Mouse (Mus musculus) midbrain, embryonic 13.5 days (tissue): ENCODE results near the gene Dao. TPM values are rescaled to one million over a fixed set of nuclear protein-coding genes. Genes with fewer than 3 reads are reported as not detected.

Source experiments
- ATAC-seq: fragments of 200-750 bp; cut with Nextera tagmentation; 2 replicates; pipeline ENCODE4 v1.8.0; 2017; ENCODE audit warnings: mild to moderate bottlenecking, moderate TSS enrichment, moderate library complexity
- H3K27ac ChIP-seq: fragments of 300-500 bp; sonication (generic); 2 replicates; pipeline ENCODE4 v1.5.1; 2015; ENCODE audit warnings: inconsistent platforms, mild to moderate bottlenecking, moderate library complexity
- H3K27me3 ChIP-seq: fragments of 300-500 bp; sonication (generic); 2 replicates; pipeline ENCODE4 v1.6.1; 2015; ENCODE audit warnings: mild to moderate bottlenecking, inconsistent platforms
- H3K36me3 ChIP-seq: fragments of 300-500 bp; sonication (generic); 2 replicates; pipeline ENCODE4 v1.6.1; 2015; ENCODE audit warnings: mild to moderate bottlenecking, inconsistent platforms
- H3K4me1 ChIP-seq: fragments of 300-500 bp; sonication (generic); replicated peaks from 2 replicates; pipeline ENCODE4 v1.6.1; 2015; ENCODE audit warnings: inconsistent platforms
- H3K4me2 ChIP-seq: fragments of 300-500 bp; sonication (generic); replicated peaks from 2 replicates; pipeline ENCODE4 v1.6.1; 2015; ENCODE audit warnings: moderate library complexity, mild to moderate bottlenecking, inconsistent platforms
- H3K4me3 ChIP-seq: fragments of 300-500 bp; sonication (generic); replicated peaks from 2 replicates; pipeline ENCODE4 v1.5.1; 2015; ENCODE audit warnings: mild to moderate bottlenecking, inconsistent platforms
- H3K9ac ChIP-seq: fragments of 300-500 bp; sonication (generic); replicated peaks from 2 replicates; pipeline ENCODE4 v1.6.1; 2015; ENCODE audit warnings: mild to moderate bottlenecking, inconsistent platforms
- H3K9me3 ChIP-seq: fragments of 300-500 bp; sonication (generic); 2 replicates; pipeline ENCODE4 v1.6.1; 2016; ENCODE audit warnings: mild to moderate bottlenecking, inconsistent platforms
- WGBS: fragments of 180-500 bp; shearing (Covaris S2); methylation state at CpG from one replicate; pipeline ENCODE4 v1.1.7; 2015; 5-methylcytosine and 5-hydroxymethylcytosine counted together
- polyA plus RNA-seq: library from polyadenylated mRNA; unstranded; fragments of >200 nt; fragmentation: Nextera tagmentation; extraction: Ambion mirVana; gene quantifications from 2 replicates; pipeline ENCODE4 v1.2.1, GENCODE M21; 2015

Gene Dao
- polyA plus RNA-seq, 1 experiment from 2014 or later = not detected

DNA sequence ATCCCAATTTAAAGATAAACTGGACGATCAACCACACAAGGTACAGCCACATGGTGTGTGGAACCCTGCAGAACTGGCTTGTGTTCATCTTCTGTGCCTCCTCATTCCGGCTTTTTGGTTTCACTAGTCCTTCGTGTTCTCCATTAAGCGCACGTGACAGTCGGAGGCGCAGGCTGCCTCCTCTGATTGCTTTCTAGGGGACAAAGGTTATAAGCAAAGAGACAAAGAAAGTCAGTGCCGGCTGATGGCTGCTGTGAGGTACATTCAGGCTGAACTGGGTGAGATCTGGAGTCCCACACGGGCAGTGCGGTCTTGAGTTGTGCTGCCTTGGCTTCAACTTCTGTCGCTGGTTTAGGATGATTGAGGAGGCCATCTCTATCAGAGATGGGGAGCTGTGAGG lies 1.1 kb downstream of the Dao start:
- Histone ChIP-seq H3K27me3 (no peaks in the 10 kb centered on the region), H3K4me3 (no peak overlapping the region), H3K27ac (no peak overlapping the region), H3K9me3 (no peaks in the 10 kb centered on the region), H3K4me2 (no peak overlapping the region), H3K9ac (no peak overlapping the region), H3K4me1 (no peaks in the 10 kb centered on the region), H3K36me3 (no peaks in the 10 kb centered on the region)
- 76% methylated on average over 11 of the region's 11 CpGs for WGBS
- ATAC-seq = no peak

DNA sequence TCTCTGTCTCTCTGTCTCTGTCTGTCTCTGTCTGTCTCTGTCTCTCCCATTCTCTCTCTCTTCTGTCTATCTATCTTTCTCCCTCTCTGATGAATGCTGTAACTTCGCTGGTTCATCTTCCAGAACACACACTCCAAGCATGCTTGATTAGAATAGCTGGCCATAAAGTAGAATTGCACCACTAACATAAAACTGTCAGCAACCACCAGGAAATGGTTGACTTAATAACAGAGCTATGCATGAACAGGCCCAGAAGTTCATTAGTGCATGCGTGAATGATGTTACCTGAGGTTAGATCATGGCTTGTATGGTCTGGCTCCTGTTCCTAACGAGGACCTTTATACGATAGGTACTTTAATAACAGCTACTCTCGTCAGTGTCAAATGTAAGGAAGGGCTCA lies 1.6 kb downstream of the Dao start:
- no peak overlapping the region for H3K9ac ChIP-seq
- H3K4me1 ChIP-seq = no peaks in the 10 kb centered on the region
- H3K4me3 ChIP-seq = no peak overlapping the region
- no peak overlapping the region for H3K27ac ChIP-seq
- WGBS = 84% methylated on average over 5 of the region's 5 CpGs
- no peaks in the 10 kb centered on the region for H3K9me3 ChIP-seq
- ATAC-seq = no peak
- no peak overlapping the region for H3K4me2 ChIP-seq
- H3K27me3 ChIP-seq = no peaks in the 10 kb centered on the region
- H3K36me3 ChIP-seq = no peaks in the 10 kb centered on the region

DNA sequence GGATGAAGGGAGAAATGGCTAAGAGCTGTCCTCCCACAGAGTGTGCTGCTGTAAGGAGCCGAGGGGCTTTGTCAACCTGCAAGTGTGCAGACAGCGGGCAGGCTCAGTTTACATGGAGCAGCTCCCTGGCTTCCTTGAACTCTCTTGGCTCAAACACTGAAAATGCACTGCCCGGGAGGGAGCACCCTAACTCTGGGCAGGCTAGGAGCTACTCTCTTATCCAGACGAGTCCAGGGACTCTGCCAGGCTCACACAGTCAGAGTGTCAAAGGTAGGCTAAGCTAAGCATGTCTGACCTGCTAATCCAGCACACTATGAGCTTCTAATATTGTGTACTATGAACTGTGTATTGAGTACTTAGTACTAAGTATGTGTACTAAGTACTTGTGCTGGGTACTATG lies 3.5 kb downstream of the Dao start:
- Histone ChIP-seq H3K27me3 (no peaks in the 10 kb centered on the region), H3K9me3 (no peaks in the 10 kb centered on the region), H3K4me1 (no peaks in the 10 kb centered on the region), H3K4me3 (no peak overlapping the region), H3K27ac (no peak overlapping the region), H3K4me2 (no peak overlapping the region), H3K36me3 (no peaks in the 10 kb centered on the region), H3K9ac (no peak overlapping the region)
- 81% methylated on average over 4 of the region's 4 CpGs for WGBS
- ATAC-seq = no peak

DNA sequence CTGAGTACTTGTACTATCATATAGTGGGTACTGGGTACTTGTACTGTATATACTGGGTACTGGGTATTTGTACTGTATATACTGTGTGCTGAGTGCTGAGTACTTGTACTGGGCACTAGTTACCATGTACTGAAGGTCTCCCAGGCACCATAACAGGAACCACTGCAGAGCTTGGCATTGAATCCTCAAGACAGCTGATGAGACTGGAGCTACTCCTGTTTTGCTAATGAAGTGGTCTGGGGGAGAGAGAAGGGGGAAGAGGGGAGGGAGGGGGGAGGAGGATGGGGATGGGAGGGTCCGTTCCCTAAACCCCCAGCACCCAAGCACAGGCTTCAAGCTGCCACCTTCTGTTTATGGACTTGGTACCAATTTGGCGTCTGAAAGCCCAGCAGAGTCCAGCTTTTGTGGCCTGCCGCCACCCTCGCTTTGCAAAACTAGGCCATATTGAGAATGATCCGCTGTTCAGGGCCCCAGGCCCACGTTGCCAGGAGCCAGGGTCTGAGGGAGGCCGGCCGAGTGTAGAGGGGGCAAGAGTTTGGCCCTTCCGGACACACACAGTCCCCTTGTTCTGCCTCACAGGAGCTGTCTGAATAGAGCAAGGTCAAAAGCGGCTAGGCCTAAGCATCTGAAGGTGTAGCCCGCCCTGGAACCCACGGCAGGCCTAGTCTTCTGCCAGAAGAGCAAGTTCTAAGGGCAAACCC lies 4.4 kb downstream of the Dao start:
- ATAC-seq = no peak
- 76% methylated on average over 12 of the region's 12 CpGs for WGBS
- H3K27ac ChIP-seq = no peak overlapping the region
- no peaks in the 10 kb centered on the region for H3K36me3 ChIP-seq
- no peaks in the 10 kb centered on the region for H3K27me3 ChIP-seq
- H3K4me2 ChIP-seq = no peak overlapping the region
- H3K9me3 ChIP-seq = no peaks in the 10 kb centered on the region
- no peak overlapping the region for H3K4me3 ChIP-seq
- H3K4me1 ChIP-seq = no peaks in the 10 kb centered on the region
- no peak overlapping the region for H3K9ac ChIP-seq

DNA sequence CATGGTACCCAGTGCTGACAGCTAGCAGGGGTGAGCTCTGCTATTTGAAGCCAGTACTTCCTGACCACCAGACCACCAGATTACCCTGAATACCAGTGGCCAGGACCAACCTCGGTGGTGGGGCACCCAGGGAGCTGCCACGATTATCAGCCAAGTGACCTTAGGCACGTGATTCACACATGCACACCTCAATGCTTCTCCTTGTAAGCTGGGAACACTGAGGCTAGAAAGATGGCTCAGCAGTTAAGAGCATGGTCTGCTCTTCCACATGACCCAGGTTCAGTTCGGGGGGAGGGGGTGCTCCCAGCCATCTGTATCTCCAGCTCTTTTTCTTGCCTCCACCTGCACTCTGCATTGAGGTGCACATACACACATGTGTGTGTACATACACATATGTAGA lies 5.5 kb downstream of the Dao start:
- no peak overlapping the region for H3K9ac ChIP-seq
- WGBS = 79% methylated on average over 4 of the region's 4 CpGs
- H3K4me3 ChIP-seq = no peak overlapping the region
- no peak for ATAC-seq
- H3K36me3 ChIP-seq = no peaks in the 10 kb centered on the region
- no peak overlapping the region for H3K27ac ChIP-seq
- H3K27me3 ChIP-seq = no peaks in the 10 kb centered on the region
- no peak overlapping the region for H3K4me2 ChIP-seq
- no peaks in the 10 kb centered on the region for H3K9me3 ChIP-seq
- H3K4me1 ChIP-seq = no peaks in the 10 kb centered on the region

DNA sequence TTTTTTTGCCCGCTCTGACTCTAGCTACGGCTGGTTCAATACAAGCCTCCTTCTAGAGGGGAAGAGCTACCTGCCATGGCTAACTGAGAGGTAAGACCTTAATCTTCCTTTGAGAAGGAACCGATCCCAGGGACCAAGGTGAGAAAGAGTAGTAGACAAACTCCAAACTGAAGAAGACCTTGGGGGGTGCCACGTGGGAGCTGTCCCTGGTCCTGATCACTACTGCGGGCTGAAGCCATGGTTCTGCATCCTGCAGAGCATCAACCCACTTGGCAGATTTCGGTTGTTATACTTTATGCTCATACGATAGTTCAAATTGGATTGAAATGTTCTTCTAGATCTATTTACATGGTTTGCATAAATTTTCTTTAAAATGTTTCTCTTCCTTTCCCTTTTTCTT lies 11.6 kb downstream of the Dao start:
- no peak overlapping the region for H3K27ac ChIP-seq
- no peaks in the 10 kb centered on the region for H3K4me1 ChIP-seq
- no peaks in the 10 kb centered on the region for H3K27me3 ChIP-seq
- no peak overlapping the region for H3K4me3 ChIP-seq
- H3K4me2 ChIP-seq = no peak overlapping the region
- ATAC-seq = no peak
- no peaks in the 10 kb centered on the region for H3K9me3 ChIP-seq
- H3K9ac ChIP-seq = no peak overlapping the region
- no peaks in the 10 kb centered on the region for H3K36me3 ChIP-seq
- 68% methylated on average over 7 of the region's 7 CpGs for WGBS

DNA sequence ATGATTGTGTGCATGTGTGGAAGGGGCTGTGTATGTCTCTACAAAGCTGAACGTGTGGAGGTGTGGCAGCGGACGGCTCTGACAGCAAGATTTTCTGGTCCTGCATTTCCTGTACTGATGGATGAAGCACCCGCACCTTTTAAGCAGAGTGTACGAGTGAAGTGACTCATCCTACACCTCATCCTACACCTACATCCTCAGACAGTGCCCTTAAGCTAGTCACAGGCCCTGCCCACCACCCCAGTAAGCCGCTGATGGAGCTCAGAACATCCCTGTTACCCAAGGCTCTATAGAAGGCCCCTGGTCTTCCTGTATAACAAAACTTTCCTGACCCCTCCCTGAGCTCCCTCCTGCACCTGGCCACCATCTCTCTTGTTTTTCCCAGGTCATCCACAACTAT lies 20.9 kb downstream of the Dao start:
- Histone ChIP-seq H3K9ac (no peak overlapping the region), H3K4me1 (peaks cover 10% of the 10 kb centered on the region), H3K9me3 (no peaks in the 10 kb centered on the region), H3K4me2 (no peak overlapping the region), H3K27me3 (no peaks in the 10 kb centered on the region), H3K36me3 (peaks cover 24% of the 10 kb centered on the region), H3K4me3 (no peak overlapping the region), H3K27ac (no peak overlapping the region)
- ATAC-seq = 0 out of 2 replicates have a peak, but pooled peaks have one; percentile 28
- 64% methylated on average over 6 of the region's 6 CpGs for WGBS

DNA sequence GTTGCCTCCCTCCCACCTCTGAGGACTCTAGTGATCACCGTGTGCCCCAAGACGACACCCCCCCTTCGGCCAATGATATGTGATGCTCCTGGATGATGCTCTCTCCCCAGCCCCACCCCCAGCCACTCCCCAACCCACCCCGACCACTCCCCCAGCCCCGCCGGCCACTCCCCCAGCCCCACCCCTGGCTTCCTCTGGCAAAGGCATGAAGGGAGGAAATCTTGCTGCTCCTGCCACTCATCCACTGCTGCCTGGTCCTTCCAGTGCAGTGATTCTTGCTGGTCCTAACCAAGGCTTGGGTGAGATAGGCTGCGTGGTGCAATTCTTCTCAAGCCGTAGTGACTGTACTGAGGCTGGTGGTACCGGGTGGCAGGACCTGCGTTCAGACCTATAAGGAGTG lies 21.4 kb downstream of the Dao start:
- 11% methylated on average over 10 of the region's 10 CpGs for WGBS
- Histone ChIP-seq H3K27me3 (no peaks in the 10 kb centered on the region), H3K36me3 (peaks cover 29% of the 10 kb centered on the region), H3K4me1 (peaks cover 10% of the 10 kb centered on the region), H3K9ac (no peak overlapping the region), H3K4me3 (no peak overlapping the region), H3K9me3 (no peaks in the 10 kb centered on the region), H3K27ac (no peak overlapping the region), H3K4me2 (0 out of 2 replicates have a peak overlapping the region, but pooled peaks have one; percentile 6)
- ATAC-seq = peak; percentile 64

DNA sequence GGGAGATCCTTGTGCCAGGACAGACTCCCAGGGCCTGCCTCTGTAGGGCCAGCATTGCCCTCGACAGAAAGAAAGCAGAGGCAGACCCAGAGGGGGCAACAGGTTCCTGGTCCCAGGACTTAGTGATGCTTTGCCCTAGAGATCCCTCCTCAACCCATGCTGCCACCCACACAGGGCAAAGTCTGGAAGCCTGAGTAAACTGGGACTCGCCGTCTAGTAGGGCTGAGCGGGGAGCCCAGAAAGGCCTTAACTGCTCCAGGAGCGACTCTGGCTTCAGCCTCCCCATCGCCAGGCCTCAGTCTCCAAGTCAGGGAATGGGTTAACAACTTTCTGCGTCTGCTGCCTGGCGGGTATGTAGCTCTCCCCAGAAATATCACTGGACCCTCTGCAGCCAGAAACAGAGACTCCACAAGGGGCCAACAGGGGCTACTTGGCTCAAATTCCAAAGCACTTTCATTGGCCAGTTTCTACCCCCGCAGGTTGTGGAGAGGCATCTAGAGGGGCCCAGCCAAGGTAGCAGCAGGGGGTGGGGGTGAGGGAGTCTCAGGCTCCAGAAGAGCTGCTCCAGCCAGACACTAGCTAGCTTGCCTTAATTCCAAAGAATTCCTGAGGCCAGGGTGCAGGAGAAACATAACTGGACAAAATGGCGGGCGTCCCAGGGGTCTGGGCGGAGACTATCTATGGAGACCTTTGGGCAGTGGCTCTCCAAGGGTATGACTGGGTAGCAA lies 23.9 kb downstream of the Dao start:
- no peaks in the 10 kb centered on the region for H3K9me3 ChIP-seq
- 90% methylated on average over 12 of the region's 12 CpGs for WGBS
- ATAC-seq = no peak
- H3K27ac ChIP-seq = no peak overlapping the region
- H3K4me3 ChIP-seq = no peak overlapping the region
- H3K36me3 ChIP-seq = peaks cover 49% of the 10 kb centered on the region
- peaks cover 12% of the 10 kb centered on the region for H3K4me1 ChIP-seq
- no peak overlapping the region for H3K4me2 ChIP-seq
- H3K27me3 ChIP-seq = no peaks in the 10 kb centered on the region
- no peak overlapping the region for H3K9ac ChIP-seq

DNA sequence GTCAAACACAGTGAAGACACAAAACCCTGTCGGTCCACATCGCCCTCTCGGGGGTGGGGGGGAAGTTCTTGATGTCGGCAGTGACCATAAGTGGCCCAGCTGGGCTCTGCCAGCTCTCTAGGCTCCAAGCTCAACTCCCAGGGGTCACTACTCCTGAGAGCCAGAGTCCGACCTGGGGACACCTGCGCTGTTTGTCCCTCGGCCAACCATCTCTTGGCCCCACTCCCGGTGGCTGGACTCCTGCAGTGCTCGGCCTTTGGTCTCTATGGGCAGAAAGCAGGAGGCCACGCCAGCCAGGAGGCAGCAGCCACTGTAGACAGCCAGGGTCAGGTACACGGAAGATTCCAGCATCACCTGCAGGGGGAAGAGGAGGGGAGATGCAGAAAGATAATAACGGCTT lies 24.6 kb downstream of the Dao start:
- H3K4me2 ChIP-seq = no peak overlapping the region
- H3K27ac ChIP-seq = no peak overlapping the region
- peaks cover 12% of the 10 kb centered on the region for H3K4me1 ChIP-seq
- no peak for ATAC-seq
- H3K9me3 ChIP-seq = no peaks in the 10 kb centered on the region
- H3K36me3 ChIP-seq = peaks cover 53% of the 10 kb centered on the region
- H3K9ac ChIP-seq = no peak overlapping the region
- no peak overlapping the region for H3K4me3 ChIP-seq
- 92% methylated on average over 12 of the region's 12 CpGs for WGBS
- no peaks in the 10 kb centered on the region for H3K27me3 ChIP-seq

DNA sequence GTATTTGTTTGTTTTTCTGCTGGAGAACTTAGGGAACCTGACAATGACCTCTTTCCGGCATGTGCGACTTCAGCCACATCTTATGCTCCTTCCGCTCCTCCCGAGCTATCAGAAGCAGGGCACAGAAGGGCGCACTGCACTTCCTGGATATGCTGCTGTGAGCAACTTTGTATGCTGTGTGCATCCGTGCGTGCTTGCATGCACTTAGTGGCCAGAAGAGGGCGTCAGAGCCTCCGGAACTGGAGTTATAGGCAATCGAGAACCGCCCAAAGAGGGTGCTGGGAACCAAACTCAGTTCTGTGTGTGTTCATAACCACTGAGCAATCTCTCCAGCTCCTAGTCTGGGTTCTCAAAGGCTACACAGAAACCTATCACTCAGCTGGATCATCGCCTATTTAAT lies 27.1 kb downstream of the Dao start:
- WGBS = 93% methylated on average over 12 of the region's 12 CpGs
- Histone ChIP-seq H3K27ac (no peak overlapping the region), H3K4me1 (0 out of 2 replicates have a peak, but pooled peaks cover 2% of the 10 kb centered on the region), H3K9ac (no peak overlapping the region), H3K4me2 (no peak overlapping the region), H3K9me3 (no peaks in the 10 kb centered on the region), H3K4me3 (no peak overlapping the region), H3K36me3 (peaks cover 71% of the 10 kb centered on the region), H3K27me3 (no peaks in the 10 kb centered on the region)
- no peak for ATAC-seq

DNA sequence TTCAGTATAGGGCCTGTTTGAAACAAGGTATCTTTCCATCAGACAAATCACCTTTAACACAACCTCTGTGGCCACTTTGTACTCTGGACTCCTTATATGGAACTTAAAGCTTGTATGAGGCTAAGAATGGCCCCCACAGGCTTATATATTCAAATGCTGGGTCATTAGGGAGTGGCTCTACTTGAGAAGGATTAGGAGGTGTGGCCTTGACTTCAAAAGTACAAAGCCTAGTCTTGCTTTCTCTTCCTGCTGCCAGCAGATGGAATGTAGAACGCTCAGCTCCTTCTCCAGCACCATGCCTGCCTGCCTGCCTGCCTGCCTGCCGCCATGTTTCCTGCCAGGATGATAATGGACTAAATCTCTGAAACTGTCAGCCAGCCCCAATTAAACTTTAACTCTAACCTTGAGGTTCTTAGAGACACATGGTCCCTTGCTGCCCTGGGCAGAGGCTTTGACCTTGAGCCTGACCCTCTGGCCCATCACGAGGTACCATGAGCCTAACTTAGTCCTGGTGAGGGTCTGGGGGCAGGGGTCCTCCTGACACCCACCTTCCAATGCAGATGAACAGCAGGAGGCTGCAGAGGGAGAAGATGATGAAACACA lies 28.8 kb downstream of the Dao start:
- no peak overlapping the region for H3K9ac ChIP-seq
- H3K36me3 ChIP-seq = peaks cover 69% of the 10 kb centered on the region
- no peak overlapping the region for H3K27ac ChIP-seq
- WGBS = 82% methylated on average over 3 of the region's 3 CpGs
- H3K4me2 ChIP-seq = no peak overlapping the region
- no peaks in the 10 kb centered on the region for H3K27me3 ChIP-seq
- ATAC-seq = no peak
- no peak overlapping the region for H3K4me3 ChIP-seq
- no peaks in the 10 kb centered on the region for H3K9me3 ChIP-seq
- 0 out of 2 replicates have a peak, but pooled peaks cover 2% of the 10 kb centered on the region for H3K4me1 ChIP-seq
